Mouse (Mus musculus) neural tube, embryonic 13.5 days (tissue): Measurements from ENCODE around the gene Gpr157. TPM values are rescaled to one million over a fixed set of nuclear protein-coding genes. Genes with fewer than 3 reads are reported as not detected.

Experiments
- ATAC-seq: fragments of 200-750 bp; cut with Nextera tagmentation; 2 replicates; pipeline ENCODE4 v1.8.0; 2017; ENCODE audit warnings: low read depth, mild to moderate bottlenecking, moderate TSS enrichment, moderate library complexity
- H3K27ac ChIP-seq: fragments of 300-500 bp; sonication (generic); replicated peaks from 2 replicates; pipeline ENCODE4 v1.5.1; 2015; ENCODE audit warnings: moderate library complexity, mild to moderate bottlenecking, inconsistent platforms
- H3K27me3 ChIP-seq: fragments of 300-500 bp; sonication (generic); 2 replicates; pipeline ENCODE4 v1.6.1; 2015; ENCODE audit warnings: mild to moderate bottlenecking, inconsistent platforms
- H3K36me3 ChIP-seq: fragments of 300-500 bp; sonication (generic); 2 replicates; pipeline ENCODE4 v1.6.1; 2015; ENCODE audit warnings: mild to moderate bottlenecking, inconsistent platforms
- H3K4me1 ChIP-seq: fragments of 300-500 bp; sonication (generic); replicated peaks from 2 replicates; pipeline ENCODE4 v1.6.1; 2015; ENCODE audit warnings: inconsistent platforms
- H3K4me2 ChIP-seq: fragments of 300-500 bp; sonication (generic); 2 replicates; pipeline ENCODE4 v1.6.1; 2015; ENCODE audit warnings: inconsistent platforms, mild to moderate bottlenecking, moderate library complexity
- H3K4me3 ChIP-seq: fragments of 300-500 bp; sonication (generic); 2 replicates; pipeline ENCODE4 v1.5.1; 2015; ENCODE audit warnings: mild to moderate bottlenecking, inconsistent platforms
- H3K9ac ChIP-seq: fragments of 300-500 bp; sonication (generic); 2 replicates; pipeline ENCODE4 v1.6.1; 2015; ENCODE audit warnings: moderate library complexity, mild to moderate bottlenecking, inconsistent platforms
- H3K9me3 ChIP-seq: fragments of 300-500 bp; sonication (generic); 2 replicates; pipeline ENCODE4 v1.6.1; 2016; ENCODE audit warnings: inconsistent platforms
- whole genome bisulfite sequencing: fragments of 180-500 bp; shearing (Covaris S2); methylation state at CpG from one replicate; pipeline ENCODE4 v1.1.7; 2015; 5-methylcytosine and 5-hydroxymethylcytosine counted together
- polyA plus RNA-seq: library from polyadenylated mRNA; unstranded; fragments of >200 nt; fragmentation: Nextera tagmentation; extraction: Ambion mirVana; gene quantifications from 2 replicates; pipeline ENCODE4 v1.2.1, GENCODE M21; 2015

Gene Gpr157
- polyA plus RNA-seq, 1 experiment from 2014 or later, result 0.56 TPM

DNA sequence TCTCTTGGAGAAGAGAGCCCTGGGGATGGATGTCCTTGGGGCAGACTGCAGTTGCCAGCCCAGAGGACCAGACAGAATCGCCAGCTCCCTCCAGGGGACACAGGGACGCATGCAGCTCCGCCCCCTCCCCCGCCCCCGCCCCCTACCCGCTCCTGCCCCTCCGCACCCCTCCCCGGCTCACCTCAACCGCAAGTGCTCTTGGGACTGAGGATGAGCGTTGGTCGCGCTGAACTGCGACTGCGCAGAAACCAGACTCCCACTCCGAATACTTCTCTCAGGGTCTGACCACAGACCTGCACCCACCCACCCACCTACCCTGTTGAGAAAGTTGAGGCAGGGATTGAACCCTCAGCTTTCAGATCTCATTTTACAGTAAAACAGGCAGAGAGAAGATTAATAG is 31.9 kb downstream of the Gpr157 start, which contains the start of gene Slc2a5:
Gene Slc2a5 (plus strand): TSS at position 229 of the 400 bp plus-strand sequence.
- peaks cover 23% of the 10 kb centered on the region for H3K4me1 ChIP-seq
- H3K27me3 ChIP-seq, result no peaks in the 10 kb centered on the region
- peak within 1 kb of the TSS; percentile 8; the same call in 1 of the 2 replicates for H3K4me3 ChIP-seq
- peak within 1 kb of the TSS; percentile 48 for H3K4me2 ChIP-seq
- peak; percentile 16; the same call in 1 of the 2 replicates for ATAC-seq
- 6% methylated on average over 15 of the region's 15 CpGs for WGBS
- H3K9ac ChIP-seq, result peak within 1 kb of the TSS; percentile 31; the same call in 1 of the 2 replicates
- 0 out of 2 replicates have a peak within 1 kb of the TSS, but pooled peaks have one; percentile 14 for H3K27ac ChIP-seq
- no peaks in the 10 kb centered on the region for H3K36me3 ChIP-seq
- no peaks in the 10 kb centered on the region for H3K9me3 ChIP-seq

DNA sequence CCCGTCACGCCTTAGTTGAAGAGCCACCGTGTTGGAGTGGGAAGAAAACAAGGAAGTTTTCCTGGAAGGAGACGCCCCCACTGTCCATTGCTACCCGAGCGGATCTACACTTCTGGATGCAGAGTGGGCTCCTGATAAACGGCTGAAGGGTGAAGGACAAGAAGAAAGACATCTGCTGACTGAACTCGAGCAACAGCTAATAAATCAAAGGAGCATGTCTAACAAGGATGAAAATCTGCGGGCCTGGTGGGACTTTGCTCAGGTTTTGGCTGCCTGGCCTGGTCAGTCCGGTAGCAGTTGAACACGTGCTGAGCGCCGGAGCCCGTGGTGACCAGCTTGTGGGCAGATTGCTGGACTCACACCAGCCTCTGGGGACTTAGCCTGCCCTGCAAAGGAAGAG is 32.5 kb downstream of the Gpr157 start:
- H3K4me1 ChIP-seq, result peaks cover 23% of the 10 kb centered on the region
- peak overlapping the region; percentile 48 for H3K4me2 ChIP-seq
- no peaks in the 10 kb centered on the region for H3K27me3 ChIP-seq
- 0 out of 2 replicates have a peak overlapping the region, but pooled peaks have one; percentile 14 for H3K27ac ChIP-seq
- peak overlapping the region; percentile 8; the same call in 1 of the 2 replicates for H3K4me3 ChIP-seq
- ATAC-seq, result no peak
- no peaks in the 10 kb centered on the region for H3K9me3 ChIP-seq
- H3K9ac ChIP-seq, result no peak overlapping the region
- 39% methylated on average over 14 of the region's 14 CpGs for WGBS
- H3K36me3 ChIP-seq, result no peaks in the 10 kb centered on the region

DNA sequence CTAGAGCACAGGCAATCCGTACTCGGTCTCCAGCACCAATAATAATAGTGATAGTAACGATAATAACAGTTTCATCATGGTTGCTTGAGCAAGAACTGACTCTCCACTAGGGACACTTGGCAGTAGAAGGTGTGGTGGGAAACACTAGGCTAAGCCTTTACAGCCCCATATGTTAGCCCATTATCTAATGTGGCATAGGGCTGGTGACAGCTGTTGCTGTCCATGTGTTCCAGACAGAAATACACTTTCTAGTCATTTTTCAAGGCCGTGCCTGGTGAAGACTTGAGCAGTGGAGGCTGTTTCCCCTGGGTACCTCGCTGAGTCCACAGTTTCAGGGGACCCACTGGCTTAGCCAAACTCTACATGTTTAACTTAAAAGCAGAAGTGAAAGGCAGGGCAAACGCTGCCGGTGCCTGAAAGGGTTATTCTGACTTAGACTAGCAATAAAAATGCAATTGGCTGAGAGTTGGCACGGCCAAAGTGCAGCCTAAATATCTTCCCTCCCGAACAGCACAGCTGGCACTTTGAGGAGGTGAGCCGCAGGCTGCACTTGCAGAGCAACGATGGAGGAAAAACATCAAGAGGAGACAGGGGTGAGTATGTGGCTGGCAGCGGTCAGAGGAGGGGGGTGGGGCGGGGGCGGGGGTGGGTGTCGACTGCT is 33.1 kb downstream of the Gpr157 start:
- H3K36me3 ChIP-seq, result no peaks in the 10 kb centered on the region
- ATAC-seq, result no peak
- H3K4me2 ChIP-seq, result no peak overlapping the region
- no peak overlapping the region for H3K4me3 ChIP-seq
- no peaks in the 10 kb centered on the region for H3K27me3 ChIP-seq
- no peak overlapping the region for H3K9ac ChIP-seq
- WGBS, result 32% methylated on average over 15 of the region's 15 CpGs
- H3K4me1 ChIP-seq, result peaks cover 23% of the 10 kb centered on the region
- H3K27ac ChIP-seq, result 0 out of 2 replicates have a peak overlapping the region, but pooled peaks have one; percentile 6
- H3K9me3 ChIP-seq, result no peaks in the 10 kb centered on the region

DNA sequence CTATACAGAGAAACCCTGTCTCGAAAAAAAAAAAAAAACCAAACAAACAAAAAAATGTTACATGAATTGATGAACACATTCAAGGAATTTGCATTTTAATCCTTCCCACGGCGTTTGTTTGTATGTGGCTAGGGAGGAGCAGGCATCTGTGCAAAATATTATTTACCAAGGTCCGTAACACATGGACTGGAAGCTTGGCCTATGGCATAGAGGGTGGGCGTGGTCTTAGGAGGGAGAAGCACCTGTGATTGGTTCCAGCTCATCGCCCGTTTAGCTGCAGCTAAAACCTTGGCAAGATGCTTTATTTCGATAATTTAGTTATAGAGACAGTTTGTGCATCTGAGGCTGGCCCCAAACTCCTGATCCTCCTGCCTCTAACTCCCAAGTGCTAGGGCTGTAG is 34.3 kb downstream of the Gpr157 start:
- Histone ChIP-seq H3K9me3 (no peaks in the 10 kb centered on the region), H3K27ac (no peak overlapping the region), H3K9ac (no peak overlapping the region), H3K4me3 (no peak overlapping the region), H3K4me2 (no peak overlapping the region), H3K36me3 (no peaks in the 10 kb centered on the region), H3K27me3 (no peaks in the 10 kb centered on the region), H3K4me1 (peaks cover 23% of the 10 kb centered on the region)
- ATAC-seq, result no peak
- WGBS, result 72% methylated on average over 8 of the region's 8 CpGs

DNA sequence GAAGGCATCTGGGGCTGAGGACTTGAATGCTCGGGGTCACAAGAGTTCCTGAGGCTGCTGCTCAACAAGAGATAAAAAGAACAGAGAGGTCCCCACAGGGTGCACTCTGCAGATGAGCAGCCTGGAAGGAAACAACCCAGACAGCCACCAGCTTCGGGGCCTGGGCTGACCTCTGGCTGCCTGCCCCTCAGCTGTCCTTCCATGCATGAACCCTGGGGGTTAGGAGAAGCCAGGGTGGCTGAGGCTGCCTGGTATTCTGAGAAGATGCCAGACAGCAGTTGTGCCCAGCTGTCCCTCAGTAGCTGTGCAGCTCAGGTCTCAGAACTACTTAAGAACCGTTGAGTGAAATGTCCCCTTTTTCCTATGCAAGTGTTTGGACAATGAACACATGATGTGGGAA is 35.3 kb downstream of the Gpr157 start:
- no peak for ATAC-seq
- H3K4me2 ChIP-seq, result no peak overlapping the region
- peaks cover 23% of the 10 kb centered on the region for H3K4me1 ChIP-seq
- H3K9ac ChIP-seq, result no peak overlapping the region
- no peaks in the 10 kb centered on the region for H3K36me3 ChIP-seq
- no peak overlapping the region for H3K27ac ChIP-seq
- no peak overlapping the region for H3K4me3 ChIP-seq
- no peaks in the 10 kb centered on the region for H3K27me3 ChIP-seq
- WGBS, result 71% methylated on average over 3 of the region's 3 CpGs
- no peaks in the 10 kb centered on the region for H3K9me3 ChIP-seq

DNA sequence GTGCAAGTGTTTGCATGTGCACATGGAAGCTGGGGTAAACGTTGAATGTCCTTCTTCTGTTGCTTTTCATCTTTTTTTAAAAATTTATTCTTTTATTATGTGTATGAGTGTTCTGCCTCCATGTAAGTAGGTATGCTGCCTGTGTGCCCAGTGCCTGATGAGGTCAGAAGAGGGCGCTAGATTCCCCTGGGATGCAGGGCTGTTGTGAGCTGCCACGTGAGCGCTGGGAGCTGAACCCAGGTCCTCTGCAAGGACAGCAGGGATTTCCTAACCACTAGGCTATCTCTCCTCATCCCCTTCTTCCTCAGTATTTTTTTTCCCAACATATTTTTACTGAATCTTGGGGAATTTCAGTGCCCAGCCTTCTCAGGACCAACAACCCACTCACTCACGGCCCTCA is 39.2 kb downstream of the Gpr157 start:
- Histone ChIP-seq H3K27ac (no peak overlapping the region), H3K4me3 (no peak overlapping the region), H3K9me3 (no peaks in the 10 kb centered on the region), H3K9ac (no peak overlapping the region), H3K36me3 (no peaks in the 10 kb centered on the region), H3K4me2 (no peak overlapping the region), H3K4me1 (no peaks in the 10 kb centered on the region), H3K27me3 (no peaks in the 10 kb centered on the region)
- WGBS, result 90% methylated on average over 5 of the region's 5 CpGs
- ATAC-seq, result no peak

DNA sequence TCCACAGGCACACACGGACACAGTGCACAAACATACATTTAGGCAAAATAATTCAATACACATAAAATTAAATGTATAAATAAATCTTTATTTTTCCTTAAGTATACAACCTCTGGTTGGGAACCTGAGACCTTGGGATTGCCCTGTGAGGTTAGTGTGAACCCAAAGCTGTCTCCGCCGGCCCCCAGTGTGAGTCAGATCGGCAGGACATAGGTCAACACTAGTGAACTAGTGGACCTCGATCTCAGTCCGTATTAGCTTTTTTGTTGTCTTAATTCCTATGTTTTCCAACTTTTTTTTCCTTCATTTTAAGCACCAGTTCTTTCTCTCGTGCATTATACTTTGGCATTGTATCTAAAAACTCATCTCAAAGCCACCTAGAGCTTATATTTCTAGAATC is 40.7 kb downstream of the Gpr157 start:
- no peak for ATAC-seq
- no peak overlapping the region for H3K27ac ChIP-seq
- H3K36me3 ChIP-seq, result no peaks in the 10 kb centered on the region
- H3K9me3 ChIP-seq, result no peaks in the 10 kb centered on the region
- 0 out of 2 replicates have a peak, but pooled peaks cover 3% of the 10 kb centered on the region for H3K4me1 ChIP-seq
- 90% methylated on average over 7 of the region's 7 CpGs for WGBS
- H3K9ac ChIP-seq, result no peak overlapping the region
- H3K27me3 ChIP-seq, result no peaks in the 10 kb centered on the region
- H3K4me3 ChIP-seq, result no peak overlapping the region
- H3K4me2 ChIP-seq, result no peak overlapping the region

DNA sequence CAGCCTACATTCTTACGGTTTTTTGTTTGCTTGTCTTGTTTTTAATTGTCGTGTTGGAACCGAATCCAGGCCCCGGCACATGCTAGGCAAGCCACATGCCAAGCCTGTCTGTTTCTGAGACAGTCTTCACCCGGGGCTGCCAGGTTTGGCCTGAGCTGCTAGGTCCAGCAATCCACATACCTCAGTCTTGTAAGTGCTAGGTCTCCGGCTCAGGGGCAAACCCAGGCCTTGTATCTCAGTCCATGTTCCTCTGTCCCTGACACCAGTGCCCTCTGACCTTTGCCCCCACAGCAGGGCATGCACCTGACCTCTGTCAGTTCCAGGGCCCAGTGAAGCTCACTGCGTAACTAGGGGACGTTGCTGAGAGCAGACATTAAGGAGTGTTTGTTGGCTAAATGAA is 41.4 kb downstream of the Gpr157 start:
- 60% methylated on average over 8 of the region's 8 CpGs for WGBS
- Histone ChIP-seq H3K4me3 (no peak overlapping the region), H3K36me3 (no peaks in the 10 kb centered on the region), H3K4me2 (no peak overlapping the region), H3K27me3 (no peaks in the 10 kb centered on the region), H3K9me3 (no peaks in the 10 kb centered on the region), H3K9ac (no peak overlapping the region), H3K27ac (no peak overlapping the region), H3K4me1 (0 out of 2 replicates have a peak, but pooled peaks cover 4% of the 10 kb centered on the region)
- ATAC-seq, result no peak

DNA sequence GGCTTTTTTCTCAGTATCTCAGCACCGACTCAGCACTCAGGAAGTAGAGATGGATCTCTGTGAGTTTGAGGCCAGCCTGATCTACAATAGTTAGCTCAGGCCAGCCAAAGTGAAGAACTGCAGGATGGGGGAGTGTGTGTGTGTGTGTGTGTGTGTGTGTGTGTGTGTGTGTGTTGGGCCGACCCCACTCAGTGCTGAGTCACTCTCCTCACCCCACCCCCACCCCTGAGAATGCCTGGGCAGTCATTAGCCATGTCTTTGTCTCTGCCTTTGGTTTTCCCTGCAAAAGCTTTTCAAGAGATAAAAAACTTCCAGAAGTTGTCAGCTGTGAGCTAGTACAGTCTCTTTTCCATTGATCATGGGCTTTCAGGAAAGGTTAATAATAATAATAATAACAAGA is 43.5 kb downstream of the Gpr157 start:
- Histone ChIP-seq H3K9me3 (no peaks in the 10 kb centered on the region), H3K4me2 (no peak overlapping the region), H3K4me3 (no peak overlapping the region), H3K27me3 (0 out of 2 replicates have a peak, but pooled peaks cover 3% of the 10 kb centered on the region), H3K27ac (no peak overlapping the region), H3K36me3 (no peaks in the 10 kb centered on the region), H3K4me1 (0 out of 2 replicates have a peak, but pooled peaks cover 4% of the 10 kb centered on the region), H3K9ac (no peak overlapping the region)
- 33% methylated on average over 2 of the region's 2 CpGs for WGBS
- ATAC-seq, result no peak

DNA sequence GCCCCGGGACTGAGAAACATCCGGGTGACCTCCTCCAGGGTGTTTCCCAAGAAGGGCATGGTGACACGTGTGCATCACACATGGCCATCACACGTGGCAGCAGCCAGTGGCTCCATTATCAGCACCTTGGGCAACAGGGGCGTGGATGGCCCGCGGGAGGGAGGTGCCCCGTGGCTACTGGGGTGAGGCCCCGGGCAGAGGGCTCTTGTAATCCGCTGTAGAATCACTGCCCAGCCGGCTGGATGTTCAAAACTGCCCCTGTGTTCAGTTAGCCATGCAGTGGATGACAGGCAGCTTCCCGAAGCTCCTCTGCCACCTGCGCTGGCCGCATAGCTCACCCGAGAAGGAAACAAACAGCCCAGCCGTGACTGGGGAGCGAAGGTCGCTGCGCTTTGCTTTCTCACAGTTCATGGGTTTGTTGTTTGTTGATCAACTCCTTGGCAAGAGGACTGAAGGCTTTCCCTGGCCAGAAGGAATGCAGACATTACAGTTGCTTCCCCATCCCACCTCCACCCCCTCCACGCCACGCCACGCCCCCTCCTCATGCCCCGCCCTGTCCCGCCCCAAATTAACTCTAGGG is 45.6 kb downstream of the Gpr157 start:
- no peak for ATAC-seq
- no peaks in the 10 kb centered on the region for H3K36me3 ChIP-seq

DNA sequence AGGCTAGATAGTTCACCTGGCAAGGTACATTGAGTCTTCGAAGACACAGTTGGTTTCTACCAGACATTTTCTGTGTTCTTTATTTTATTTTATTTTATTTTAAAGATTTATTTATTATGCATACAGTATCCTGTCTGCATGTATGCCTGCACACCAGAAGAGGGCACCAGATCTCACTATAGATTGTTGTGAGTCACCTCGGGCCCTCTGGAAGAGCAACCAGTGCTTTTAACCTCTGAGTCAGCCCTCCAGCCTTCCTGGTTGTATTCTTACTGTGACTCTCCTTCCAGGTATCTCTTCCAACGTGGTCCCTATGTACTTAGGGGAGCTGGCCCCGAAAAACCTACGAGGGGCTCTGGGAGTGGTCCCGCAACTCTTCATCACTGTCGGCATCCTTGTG is 48.1 kb downstream of the Gpr157 start:
- Histone ChIP-seq H3K9ac (no peak overlapping the region), H3K36me3 (no peaks in the 10 kb centered on the region), H3K4me2 (no peak overlapping the region), H3K27me3 (0 out of 2 replicates have a peak, but pooled peaks cover 3% of the 10 kb centered on the region), H3K27ac (no peak overlapping the region), H3K4me1 (peaks cover 16% of the 10 kb centered on the region), H3K4me3 (no peak overlapping the region), H3K9me3 (no peaks in the 10 kb centered on the region)
- no peak for ATAC-seq
- WGBS, result 89% methylated on average over 7 of the region's 7 CpGs

More for the DNA sequence above, 45.6 kb downstream of the Gpr157 start:
- 30% methylated on average over 24 of the region's 24 CpGs for WGBS
- peak overlapping the region; percentile 13; the same call in 1 of the 2 replicates for H3K4me3 ChIP-seq
- H3K9ac ChIP-seq, result peak overlapping the region; percentile 38; the same call in 1 of the 2 replicates
- peak overlapping the region; percentile 44 for H3K4me2 ChIP-seq
- H3K4me1 ChIP-seq, result 0 out of 2 replicates have a peak, but pooled peaks cover 5% of the 10 kb centered on the region
- H3K27me3 ChIP-seq, result 0 out of 2 replicates have a peak, but pooled peaks cover 3% of the 10 kb centered on the region
- no peak overlapping the region for H3K27ac ChIP-seq
- no peaks in the 10 kb centered on the region for H3K9me3 ChIP-seq

DNA sequence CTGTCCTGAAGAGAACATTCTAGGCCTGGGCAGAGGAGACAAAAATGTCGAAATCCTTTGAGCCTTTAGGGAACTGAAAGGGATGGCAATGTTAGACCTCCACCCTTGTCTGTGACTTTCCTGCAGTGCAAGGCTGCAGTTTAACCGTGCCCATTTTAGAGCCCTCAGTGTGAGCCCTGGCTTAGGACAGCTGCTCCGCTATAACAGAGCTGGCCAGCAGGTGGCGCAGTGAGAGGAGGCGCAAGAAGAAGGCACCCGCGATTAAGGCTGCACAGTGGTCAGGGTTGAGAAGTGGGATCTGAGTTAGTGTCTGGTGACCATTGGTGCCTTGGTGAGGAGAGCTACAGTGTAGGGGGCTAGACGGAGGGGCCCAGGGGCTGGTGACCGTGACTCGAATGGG is 49.5 kb downstream of the Gpr157 start:
- Histone ChIP-seq H3K4me1 (peaks cover 16% of the 10 kb centered on the region), H3K4me2 (no peak overlapping the region), H3K9ac (no peak overlapping the region), H3K36me3 (no peaks in the 10 kb centered on the region), H3K27ac (no peak overlapping the region), H3K4me3 (no peak overlapping the region), H3K9me3 (no peaks in the 10 kb centered on the region), H3K27me3 (0 out of 2 replicates have a peak, but pooled peaks cover 3% of the 10 kb centered on the region)
- ATAC-seq, result peak; percentile 44; the same call in 1 of the 2 replicates
- 8% methylated on average over 10 of the region's 10 CpGs for WGBS
